Comparison of ENCODE assay signal across 11 mouse cellular contexts in genomic region chr17:70794722-70795121, GRCm38 (mm10). TPM values are rescaled to one million over a fixed set of nuclear protein-coding genes. Genes with fewer than 3 reads are reported as not detected.
A peak's percentile ranks its signal among the peaks of the same experiment; 100 is the strongest.
DNase-seq lines count a peak whose midpoint lies in the region; ATAC-seq and TF ChIP-seq lines count a peak whose summit lies in the region.
"Had no signal": no experiment of that assay in that cellular context is flagged by ENCODE, and none has a peak within 500 bp of the region (broad histone marks: within the 10 kb centered on the region; RNA-seq: fewer than 3 reads in every experiment).

No protein-coding gene starts in this region.

- H3K36me3 ChIP-seq in heart, embryonic 11.5 days (ENCODE audit: control insufficient read depth, insufficient read depth, low read length): no peaks in the 10 kb centered on the region
- no peaks in the 10 kb centered on the region for H3K36me3 ChIP-seq in midbrain, embryonic 10.5 days
- 0 out of 2 replicates have a peak, but pooled peaks cover 2% of the 10 kb centered on the region for H3K36me3 ChIP-seq in midbrain, postnatal 0 days (ENCODE audit: insufficient read depth, low read length)
- H3K36me3 ChIP-seq in intestine, embryonic 15.5 days: no peaks in the 10 kb centered on the region
- no peaks in the 10 kb centered on the region for H3K36me3 ChIP-seq in stomach, embryonic 16.5 days (ENCODE audit: control insufficient read depth, insufficient read depth, low read length)

- peak overlapping the region; percentile 24; the same call in 1 of the 2 replicates for H3K9ac ChIP-seq in heart, embryonic 11.5 days (ENCODE audit: low read depth, low read length)
- no peak overlapping the region for H3K9ac ChIP-seq in midbrain, postnatal 0 days (replicated peaks; ENCODE audit: low read length, poor library complexity, severe bottlenecking)
- H3K9ac ChIP-seq in intestine, embryonic 15.5 days: no peak overlapping the region
- no peak overlapping the region; the same call in 1 of the 2 replicates for H3K9ac ChIP-seq in stomach, embryonic 16.5 days (ENCODE audit: low read length)
- H3K9ac ChIP-seq: liver, postnatal 0 days had no signal

- no peak for ATAC-seq in heart, embryonic 11.5 days (replicated peaks; ENCODE audit: insufficient number of reproducible peaks, low FRiP score, low TSS enrichment)
- no peak for ATAC-seq in midbrain, postnatal 0 days (ENCODE audit: low FRiP score)
- peak; percentile 38; the same call in 1 of the 2 replicates for ATAC-seq in intestine, embryonic 15.5 days
- ATAC-seq in stomach, embryonic 16.5 days (ENCODE audit: insufficient read depth, low FRiP score): no peak
- ATAC-seq: liver, postnatal 0 days had no signal

- peak overlapping the region; percentile 74 for H3K27ac ChIP-seq in heart, embryonic 11.5 days (ENCODE audit: low read depth, low read length)
- peak overlapping the region; percentile 78 for H3K27ac ChIP-seq in midbrain, embryonic 10.5 days (replicated peaks)
- H3K27ac ChIP-seq in midbrain, postnatal 0 days (ENCODE audit: low read depth, low read length): no peak overlapping the region
- H3K27ac ChIP-seq in intestine, embryonic 15.5 days: peak overlapping the region; percentile 11; the same call in 1 of the 2 replicates
- H3K27ac ChIP-seq in stomach, embryonic 16.5 days (ENCODE audit: low read length): peak overlapping the region; percentile 23

- no peak for TF ChIP-seq CTCF in midbrain, postnatal 0 days (IDR thresholded peaks at IDR 0.05)

- peaks cover 18% of the 10 kb centered on the region for H3K4me1 ChIP-seq in heart, embryonic 11.5 days (ENCODE audit: control insufficient read depth, insufficient read depth, low read length)
- H3K4me1 ChIP-seq in midbrain, embryonic 10.5 days: peaks cover 17% of the 10 kb centered on the region
- no peaks in the 10 kb centered on the region for H3K4me1 ChIP-seq in midbrain, postnatal 0 days (ENCODE audit: insufficient read depth, low read length)
- peaks cover 6% of the 10 kb centered on the region; the same call in 1 of the 2 replicates for H3K4me1 ChIP-seq in intestine, embryonic 15.5 days (replicated peaks)
- peaks cover 9% of the 10 kb centered on the region; the same call in 1 of the 2 replicates for H3K4me1 ChIP-seq in stomach, embryonic 16.5 days (ENCODE audit: control insufficient read depth, insufficient read depth, low read length)

- no peaks in the 10 kb centered on the region for H3K27me3 ChIP-seq in heart, embryonic 11.5 days (ENCODE audit: control insufficient read depth, insufficient read depth, low read length)
- H3K27me3 ChIP-seq in midbrain, embryonic 10.5 days (ENCODE audit: low read depth, poor library complexity, severe bottlenecking): peaks cover 5% of the 10 kb centered on the region; the same call in 1 of the 2 replicates
- no peaks in the 10 kb centered on the region for H3K27me3 ChIP-seq in midbrain, postnatal 0 days (ENCODE audit: insufficient read depth, low read length)
- H3K27me3 ChIP-seq in intestine, embryonic 15.5 days (replicated peaks): no peaks in the 10 kb centered on the region
- no peaks in the 10 kb centered on the region for H3K27me3 ChIP-seq in stomach, embryonic 16.5 days (ENCODE audit: control insufficient read depth, insufficient read depth, low read length)

- no peak for DNase-seq in heart, adult 11 months
- DNase-seq in midbrain, embryonic 10.5 days (ENCODE audit: low spot score): no peak
- DNase-seq in midbrain, postnatal 0 days (ENCODE audit: low spot score): no peak
- no peak for DNase-seq in cerebellum, postnatal 25 days
- no peak for DNase-seq in cerebellum, adult 8-10 months
- DNase-seq: cerebellum, adult 11-12 months; kidney, postnatal 36 days; liver, postnatal 0 days had no signal

- no peak overlapping the region for H3K4me3 ChIP-seq in heart, embryonic 11.5 days (ENCODE audit: low read depth, low read length)
- H3K4me3 ChIP-seq in midbrain, embryonic 10.5 days: no peak overlapping the region
- H3K4me3 ChIP-seq in midbrain, postnatal 0 days (ENCODE audit: low read depth, low read length): no peak overlapping the region
- no peak overlapping the region for H3K4me3 ChIP-seq in intestine, embryonic 15.5 days (replicated peaks)
- H3K4me3 ChIP-seq in stomach, embryonic 16.5 days (replicated peaks; ENCODE audit: low read length): no peak overlapping the region

- no peaks in the 10 kb centered on the region for H3K9me3 ChIP-seq in heart, embryonic 11.5 days (replicated peaks; ENCODE audit: control insufficient read depth, low read length)
- no peaks in the 10 kb centered on the region for H3K9me3 ChIP-seq in midbrain, embryonic 10.5 days (replicated peaks)
- no peaks in the 10 kb centered on the region for H3K9me3 ChIP-seq in midbrain, postnatal 0 days (ENCODE audit: low read length)
- no peaks in the 10 kb centered on the region for H3K9me3 ChIP-seq in intestine, embryonic 15.5 days
- no peaks in the 10 kb centered on the region; the same call in 1 of the 2 replicates for H3K9me3 ChIP-seq in stomach, embryonic 16.5 days (replicated peaks; ENCODE audit: control insufficient read depth, low read length)

- WGBS in heart, embryonic 11.5 days (ENCODE audit: insufficient replicate concordance): 25% methylated on average over 6 of the region's 6 CpGs
- WGBS in midbrain, embryonic 10.5 days: 53% methylated on average over 6 of the region's 6 CpGs
- WGBS in midbrain, postnatal 0 days: 49% methylated on average over 6 of the region's 6 CpGs
- 46% methylated on average over 6 of the region's 6 CpGs for WGBS in intestine, embryonic 15.5 days
- 44% methylated on average over 6 of the region's 6 CpGs for WGBS in stomach, embryonic 16.5 days

- H3K4me2 ChIP-seq in heart, embryonic 11.5 days: peak overlapping the region; percentile 47
- no peak overlapping the region for H3K4me2 ChIP-seq in midbrain, postnatal 0 days (ENCODE audit: low read depth, low read length, poor library complexity, severe bottlenecking)
- H3K4me2 ChIP-seq in intestine, embryonic 15.5 days (replicated peaks): peak overlapping the region; percentile 25
- H3K4me2 ChIP-seq in stomach, embryonic 16.5 days (ENCODE audit: low read depth, low read length): peak overlapping the region; percentile 17; the same call in 1 of the 2 replicates

RNA-seq across cellular contexts. Expression of gene Tgif1, which starts 58.6 kb away (rescaled TPM):
- 27.1 and 31.5 TPM in 2 replicates for polyA plus RNA-seq in heart, embryonic 11.5 days (2014; fragmentation: Nextera tagmentation; extraction: Ambion mirVana)
- polyA plus RNA-seq in midbrain, embryonic 10.5 days (2016; fragmentation: Nextera tagmentation; extraction: Ambion mirVana): 72.9 and 73.6 TPM in 2 replicates
- total RNA-seq in midbrain, postnatal 0 days (2014; rRNA removed): 5.6 and 5.8 TPM in 2 replicates
- polyA plus RNA-seq in midbrain, postnatal 0 days (2015; fragmentation: Nextera tagmentation; extraction: Ambion mirVana): 3.8 and 4.2 TPM in 2 replicates
- polyA plus RNA-seq in intestine, embryonic 15.5 days (2015; fragmentation: Nextera tagmentation; extraction: Ambion mirVana): 46.9 and 56.5 TPM in 2 replicates
- polyA plus RNA-seq in stomach, embryonic 16.5 days (2015; fragmentation: Nextera tagmentation; extraction: Ambion mirVana): 56.5 and 60.1 TPM in 2 replicates
